Mouse (Mus musculus): ENCODE data around the gene Tns1.

The Tns1 gene

DNA sequence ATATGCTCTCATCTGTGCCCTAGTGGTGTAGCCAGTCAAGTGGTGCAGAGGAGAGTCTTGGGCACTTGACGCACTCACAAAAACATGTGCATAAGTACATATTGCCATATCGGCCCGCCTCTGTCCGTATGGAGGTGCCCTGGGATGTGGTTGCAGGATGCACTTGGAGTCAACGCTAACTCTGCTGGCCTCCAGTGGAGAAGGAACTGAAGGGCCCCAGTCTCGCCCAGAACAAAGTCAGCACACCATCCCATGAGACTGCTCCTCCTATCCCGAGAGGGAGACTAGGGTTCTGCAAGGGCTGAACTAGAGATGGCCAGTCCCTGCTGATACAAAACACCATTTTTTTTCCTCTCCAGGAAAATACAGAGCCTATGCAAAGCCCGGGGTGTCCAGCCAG is 1.0 kb downstream of the Tns1 start:
- CTCF ChIA-PET = no interaction called here

DNA sequence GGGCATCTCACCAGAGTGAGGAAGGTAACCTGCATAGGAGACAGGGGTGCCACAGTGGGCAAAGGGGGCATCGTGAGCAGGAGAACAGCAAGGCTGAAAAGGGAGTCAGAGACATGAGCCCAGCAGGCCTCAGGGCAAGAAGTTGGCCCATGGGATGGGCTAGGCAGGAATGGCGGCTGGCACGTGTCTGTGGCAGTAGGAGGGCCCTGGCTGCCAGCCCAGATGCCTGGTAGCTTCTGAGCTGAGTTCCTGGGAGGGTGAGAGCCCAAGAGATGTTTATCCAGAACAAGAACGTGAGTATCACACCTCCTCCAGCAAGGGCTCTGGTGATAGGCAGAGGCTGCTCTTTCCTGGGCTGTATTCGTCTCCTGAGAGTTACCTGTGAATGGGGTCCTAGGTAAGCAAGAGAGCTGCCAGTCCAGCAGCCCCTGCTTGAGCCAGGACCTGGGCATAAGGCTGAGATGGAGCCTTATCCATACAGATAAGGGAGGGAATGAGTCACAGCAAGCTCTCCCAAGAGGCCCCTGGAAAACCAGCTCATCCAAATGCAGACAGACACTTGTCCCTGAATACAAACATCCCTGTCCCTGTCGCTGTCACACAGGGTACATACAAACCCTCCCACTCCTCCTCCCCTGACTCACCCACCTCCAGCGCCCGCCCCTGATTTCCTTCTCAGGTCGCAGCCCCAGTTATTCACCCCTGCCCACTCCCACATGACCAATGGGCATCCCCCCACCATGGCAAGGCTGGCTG is 2.2 kb downstream of the Tns1 start:
- CTCF ChIA-PET = no interaction called here

DNA sequence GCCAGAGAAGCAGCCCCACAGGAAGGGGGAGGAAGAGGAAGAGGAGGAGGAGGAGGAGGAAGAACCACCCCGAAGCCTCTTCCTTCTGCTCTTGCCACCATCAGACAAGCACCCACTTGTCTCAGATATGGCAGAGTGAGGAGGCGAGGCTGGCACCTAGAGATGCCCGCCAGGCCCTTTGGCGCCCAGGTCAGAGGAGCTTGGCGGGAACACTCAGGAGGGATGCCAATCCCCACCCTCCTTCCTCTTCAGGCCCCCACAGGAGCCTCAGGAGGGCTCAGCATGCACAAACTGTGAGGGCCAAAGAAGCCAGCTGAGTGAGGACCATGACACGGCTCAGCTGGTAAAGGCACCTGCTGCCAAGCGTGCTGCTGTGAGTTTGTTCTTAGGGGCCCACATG is 3.1 kb downstream of the Tns1 start:
- CTCF ChIA-PET = no interaction called here

DNA sequence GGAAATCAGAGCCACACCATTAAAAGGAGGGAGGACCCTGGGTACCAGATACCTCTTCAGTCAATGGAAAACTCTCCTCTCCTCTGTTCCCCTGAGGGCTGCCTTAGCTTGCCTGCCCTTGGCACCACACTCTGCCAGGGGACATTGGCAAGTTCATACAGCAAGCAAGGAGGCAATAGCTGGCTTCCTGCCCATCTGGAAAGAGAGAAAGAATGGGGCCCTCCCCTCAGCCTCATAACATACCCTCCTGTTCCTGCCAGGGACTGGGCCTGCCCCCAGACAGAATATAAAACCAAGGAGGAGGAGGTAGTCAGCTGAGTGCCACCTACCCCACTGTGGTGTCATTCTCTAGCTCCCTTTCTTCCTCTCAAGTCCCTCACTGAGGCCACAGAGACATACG is 5.1 kb downstream of the Tns1 start:
- CTCF ChIA-PET = no interaction called here

DNA sequence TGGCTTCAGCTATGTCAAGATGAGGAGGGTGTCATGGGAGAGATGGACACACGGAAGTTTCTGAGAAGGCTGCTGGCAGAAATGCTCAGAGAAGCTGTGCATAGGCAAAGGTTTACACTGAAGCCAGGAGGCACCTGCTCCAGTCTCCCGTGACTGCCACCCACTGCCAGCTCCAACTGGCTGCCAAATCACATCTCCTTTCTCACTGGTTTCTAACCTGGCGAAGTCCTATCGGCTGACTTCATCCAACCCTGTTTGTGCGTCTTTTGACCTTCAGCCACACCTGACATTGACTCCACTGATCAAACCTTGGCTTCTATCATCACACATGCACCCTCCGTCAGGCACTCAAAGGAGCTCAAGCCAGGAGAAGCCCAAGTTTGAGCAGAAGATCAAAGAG is 6.4 kb downstream of the Tns1 start:
- CTCF ChIA-PET = no interaction called here

DNA sequence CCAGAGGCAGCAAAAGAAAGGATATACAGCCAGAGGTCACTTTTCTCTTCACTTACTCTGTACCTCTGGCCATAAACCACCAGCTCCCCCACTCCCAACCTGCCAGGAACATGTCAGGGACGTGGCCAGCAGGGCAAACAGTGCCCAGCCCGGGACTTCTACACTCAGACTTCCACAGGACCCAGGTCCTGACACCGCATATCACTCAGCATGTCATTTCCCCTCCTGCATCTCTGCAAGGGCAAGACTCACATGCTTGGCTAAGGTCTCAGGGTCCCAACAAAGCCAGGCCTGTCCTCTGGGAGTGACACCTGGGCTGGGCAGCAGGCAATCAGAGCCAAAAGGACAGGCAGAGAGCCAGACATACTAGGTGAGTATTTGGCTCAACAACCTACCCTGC is 11.2 kb downstream of the Tns1 start:
- CTCF ChIA-PET = no interaction called here

DNA sequence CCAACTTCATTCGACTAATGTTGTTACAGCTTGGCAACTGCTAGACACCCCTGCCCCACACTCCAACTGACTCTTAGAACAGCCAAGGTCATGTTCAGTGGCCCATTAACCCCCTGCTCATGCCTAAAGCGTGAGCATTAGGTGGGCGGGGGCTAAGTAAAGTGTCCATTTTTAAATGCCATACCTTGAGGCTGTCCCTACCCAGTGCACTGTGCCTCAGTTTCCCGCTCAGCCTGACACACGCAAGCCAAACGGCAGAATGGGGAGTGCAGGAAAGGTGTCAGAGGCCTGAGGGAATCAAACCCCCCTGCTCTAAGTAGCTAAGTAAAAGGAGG is 12.6 kb downstream of the Tns1 start:
- CTCF ChIA-PET = no interaction called here

DNA sequence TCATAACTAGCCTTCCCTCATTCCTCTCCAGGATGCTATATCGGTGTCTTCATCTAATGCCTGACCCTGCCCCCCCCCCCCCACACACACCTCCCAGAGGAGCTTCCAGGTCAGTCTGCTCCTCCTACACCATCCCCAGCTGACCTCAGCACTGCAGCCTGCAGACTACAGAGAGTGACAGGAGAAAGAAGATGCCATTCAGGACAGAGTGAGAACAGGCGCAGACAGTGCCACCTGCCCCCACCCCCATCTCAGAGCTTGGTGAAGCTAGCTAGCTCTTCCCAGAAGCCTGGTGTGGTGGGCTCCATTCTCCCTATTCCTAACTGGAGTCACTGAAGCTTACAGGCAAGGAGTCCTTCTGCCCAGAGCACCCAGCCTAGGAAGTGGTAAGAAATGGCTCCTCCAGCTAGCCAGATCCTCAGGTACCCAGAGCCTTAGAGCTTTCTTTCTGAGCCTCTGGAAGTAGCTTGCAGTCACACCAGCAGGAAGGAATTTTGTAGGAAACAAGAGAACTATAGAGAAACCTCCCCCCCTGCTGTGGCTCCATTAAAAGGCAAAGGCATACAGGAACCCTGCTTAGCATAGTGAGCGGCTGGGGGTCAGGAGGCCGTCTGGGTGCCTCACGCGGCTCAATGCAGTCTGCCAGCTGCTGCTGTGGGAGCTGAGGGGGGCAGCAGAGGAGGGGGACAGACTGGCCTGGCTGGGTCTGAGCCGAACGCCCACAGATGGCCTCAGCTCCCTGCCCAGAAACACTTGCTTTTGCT is 13.1 kb downstream of the Tns1 start:
- CTCF ChIA-PET = no interaction called here

DNA sequence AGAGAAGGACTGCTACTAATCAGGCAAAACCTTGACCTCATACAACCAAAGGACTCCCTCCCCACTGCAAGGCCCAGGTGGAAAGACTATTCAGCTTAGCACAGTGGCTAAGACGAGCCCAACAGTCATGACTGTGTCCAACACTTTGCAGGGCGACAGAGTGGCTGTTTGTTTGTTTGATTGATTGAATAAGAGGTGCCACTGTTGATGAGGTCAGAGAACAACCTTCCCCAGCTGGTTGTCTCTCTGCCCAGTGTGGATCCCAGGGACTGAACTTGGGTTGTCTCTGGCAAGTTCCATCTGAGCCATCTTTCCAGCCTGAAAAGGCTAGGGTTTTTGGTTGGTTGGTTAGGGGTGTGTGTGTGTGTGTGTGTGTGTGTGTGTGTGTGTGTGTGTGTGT is 14.6 kb downstream of the Tns1 start:
- CTCF ChIA-PET = interaction anchor here (0.6 kb wide), 1 partner anchor 126 kb away, joined by 7 read pairs; the partner anchor contains the start of gene Arpc2

DNA sequence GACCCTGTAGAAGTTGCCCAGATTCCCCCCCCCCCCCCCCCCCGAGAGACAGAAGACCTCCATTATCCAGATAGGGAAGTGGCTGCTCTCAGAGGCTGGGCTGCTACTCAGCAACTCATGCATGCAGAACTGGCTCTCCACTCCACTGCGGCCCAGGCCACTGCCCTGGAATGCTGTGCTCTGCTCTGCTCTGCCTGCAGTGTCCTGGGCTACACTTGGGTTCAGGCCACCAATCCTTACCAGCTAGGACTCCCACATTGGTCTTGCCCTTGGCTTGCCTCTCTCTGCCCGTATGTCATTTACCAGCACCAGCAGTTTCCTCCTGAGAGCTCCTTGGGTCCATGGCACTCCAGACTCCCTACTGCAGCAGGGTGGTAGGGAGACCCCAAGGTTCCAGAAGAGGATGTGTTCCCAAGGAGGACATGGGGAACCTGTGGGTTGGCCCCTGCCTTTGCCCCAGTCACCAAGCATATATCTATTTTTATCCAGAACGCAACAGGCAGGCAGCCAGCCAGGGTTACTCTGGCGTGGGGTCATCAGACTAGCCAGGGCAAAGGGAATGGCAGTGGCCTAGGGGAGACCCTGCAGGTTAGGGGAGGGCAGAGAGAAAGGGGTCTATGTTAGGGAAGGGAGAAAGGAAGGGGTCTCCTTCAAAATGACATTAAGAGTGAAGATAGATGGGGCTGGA is 16.2 kb downstream of the Tns1 start:
- CTCF ChIA-PET = no interaction called here

DNA sequence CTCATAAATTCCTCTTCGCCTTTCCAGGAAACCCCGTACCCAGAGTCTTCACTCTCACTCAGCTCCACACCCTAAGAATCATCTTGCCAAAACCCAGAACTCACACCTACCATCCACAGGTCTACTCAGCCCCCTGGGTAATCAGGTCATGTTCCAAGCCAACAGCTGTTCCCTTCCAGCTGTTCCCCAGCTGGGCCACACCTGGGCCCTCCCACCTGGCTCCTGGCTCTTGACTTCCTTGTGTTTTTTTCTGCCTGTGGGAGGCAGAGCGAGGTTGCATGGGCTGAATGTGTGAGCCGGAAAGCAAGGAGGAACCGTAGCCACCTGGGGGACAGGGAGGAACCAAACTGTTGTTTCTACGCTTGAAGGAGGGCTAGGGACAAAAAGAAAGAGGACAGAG is 18.0 kb downstream of the Tns1 start:
- CTCF ChIA-PET = no interaction called here

DNA sequence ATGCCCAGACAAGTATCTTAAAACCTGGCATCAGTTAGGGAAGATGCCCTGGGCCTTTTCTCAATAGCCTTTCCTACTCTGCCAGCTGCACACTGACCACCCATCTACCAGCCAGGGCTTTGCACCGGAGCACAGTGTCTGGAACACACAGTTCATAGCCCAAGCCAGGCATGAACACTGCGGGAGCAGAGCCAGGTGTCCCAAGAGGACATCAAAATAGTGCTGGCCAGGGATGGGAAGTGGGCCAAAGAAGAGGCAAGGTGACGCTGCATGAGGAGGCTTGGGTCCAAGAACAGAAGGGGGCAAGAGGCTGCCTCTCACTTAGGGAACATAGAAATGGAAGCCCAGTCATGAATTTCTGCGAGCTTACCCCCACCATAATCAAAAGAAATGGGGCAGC is 18.6 kb downstream of the Tns1 start:
- CTCF ChIA-PET = no interaction called here

DNA sequence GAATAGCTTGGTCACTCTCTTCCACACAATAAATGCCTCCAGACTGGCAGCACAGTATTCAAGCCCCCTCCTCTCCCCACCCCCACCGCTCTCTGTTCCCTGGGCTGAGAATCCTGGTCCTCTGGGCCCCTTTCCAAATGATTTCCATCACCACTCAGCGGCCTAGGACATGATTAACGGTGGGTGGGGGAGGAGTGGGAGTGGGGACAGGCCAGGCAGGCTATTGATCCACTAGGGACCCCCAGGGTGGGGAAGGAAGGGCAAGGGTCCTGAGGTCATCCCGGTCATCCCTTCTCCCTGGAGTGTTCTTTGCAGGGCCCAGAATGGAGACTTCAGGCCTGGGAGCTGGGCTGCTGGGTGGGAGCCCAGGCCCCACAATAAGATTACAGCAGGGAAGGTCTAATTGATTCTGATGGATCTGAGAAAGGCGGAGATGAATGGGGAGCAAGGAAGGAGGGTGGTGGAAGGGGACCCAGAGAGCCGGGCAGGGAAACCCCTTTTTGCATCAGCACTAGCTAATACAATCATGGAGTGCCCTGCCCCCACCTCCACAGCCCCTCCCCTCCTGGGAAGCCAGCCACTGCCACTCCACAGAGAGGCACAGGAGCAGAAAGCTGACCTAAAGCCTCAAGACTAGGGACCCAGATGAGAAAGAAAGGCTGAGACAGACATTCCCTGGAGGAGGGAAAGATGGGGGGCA is 20.4 kb downstream of the Tns1 start:
- CTCF ChIA-PET = no interaction called here

DNA sequence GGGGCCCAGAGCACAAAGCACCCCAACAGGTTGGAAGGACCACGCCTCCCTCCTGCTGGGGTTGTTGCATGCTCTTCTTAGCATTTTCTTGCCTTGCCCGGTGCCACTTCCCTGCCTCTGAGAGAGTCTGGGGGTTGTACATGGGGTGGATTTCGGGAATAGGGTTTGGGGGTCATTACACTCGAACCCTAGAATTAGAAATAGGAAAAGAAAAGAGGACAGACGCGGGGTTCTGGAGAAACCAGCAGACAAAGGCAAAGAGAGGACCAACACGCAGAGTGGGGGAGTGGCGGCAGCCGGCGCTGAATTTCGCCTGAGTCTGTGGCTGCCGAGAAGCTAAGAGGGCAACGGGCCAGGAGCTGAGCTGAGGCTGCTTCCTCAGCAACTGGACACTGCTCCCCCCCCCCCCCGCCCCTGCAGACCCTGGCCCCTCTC is 25.2 kb downstream of the Tns1 start:
- CTCF ChIA-PET = interaction anchor here (0.7 kb wide), 1 partner anchor 1398 kb away, joined by 9 read pairs; no protein-coding TSS in a partner anchor

DNA sequence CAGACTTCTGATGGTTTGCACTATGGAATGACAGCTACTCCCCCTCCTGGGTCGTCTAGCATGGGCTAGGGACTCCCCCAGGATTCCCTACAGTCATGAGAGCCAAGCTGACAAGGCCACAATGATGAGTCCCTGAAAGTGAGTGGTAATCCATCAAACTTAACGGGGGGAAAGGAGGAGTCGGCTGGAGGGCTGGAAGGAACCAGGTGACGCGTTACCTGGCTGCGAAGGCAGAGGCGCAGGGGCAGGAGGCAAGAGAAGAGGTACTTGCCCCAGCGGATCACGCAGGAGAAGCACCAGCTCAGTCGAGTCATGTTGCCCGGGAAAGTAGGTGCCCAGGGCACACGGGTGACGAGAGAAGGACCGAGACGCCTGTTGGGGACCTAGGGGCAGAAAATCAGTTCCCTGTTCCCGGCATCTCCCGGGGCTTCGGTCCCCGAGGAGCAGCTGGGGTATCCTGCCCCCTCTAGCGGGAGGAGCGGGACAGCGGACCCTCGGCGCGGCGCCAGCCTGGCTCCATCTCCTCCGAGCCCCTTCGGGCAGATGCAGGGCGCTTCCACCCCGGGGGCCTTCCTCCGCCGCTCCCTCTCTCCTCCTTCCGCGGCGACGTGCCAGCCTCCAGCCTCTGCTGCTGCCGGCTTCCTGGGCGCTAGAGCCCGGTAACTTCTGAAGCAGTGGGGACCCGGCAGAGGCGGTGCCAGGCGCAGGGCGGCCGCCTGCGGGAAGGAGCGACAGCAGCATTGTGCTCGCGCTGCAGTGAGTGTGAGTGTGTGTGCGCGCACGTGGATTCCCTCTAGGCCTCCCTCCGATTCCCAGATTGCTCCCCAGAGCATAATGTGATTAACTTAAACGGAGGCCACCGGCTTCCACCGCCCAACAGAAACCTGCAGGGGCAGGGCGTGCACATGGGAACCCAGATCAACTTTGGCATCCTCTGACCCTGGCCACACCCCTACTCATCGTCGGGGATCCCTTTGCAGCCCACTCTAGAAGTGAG is 25.9 kb downstream of the Tns1 start:
- CTCF ChIA-PET = no interaction called here

DNA sequence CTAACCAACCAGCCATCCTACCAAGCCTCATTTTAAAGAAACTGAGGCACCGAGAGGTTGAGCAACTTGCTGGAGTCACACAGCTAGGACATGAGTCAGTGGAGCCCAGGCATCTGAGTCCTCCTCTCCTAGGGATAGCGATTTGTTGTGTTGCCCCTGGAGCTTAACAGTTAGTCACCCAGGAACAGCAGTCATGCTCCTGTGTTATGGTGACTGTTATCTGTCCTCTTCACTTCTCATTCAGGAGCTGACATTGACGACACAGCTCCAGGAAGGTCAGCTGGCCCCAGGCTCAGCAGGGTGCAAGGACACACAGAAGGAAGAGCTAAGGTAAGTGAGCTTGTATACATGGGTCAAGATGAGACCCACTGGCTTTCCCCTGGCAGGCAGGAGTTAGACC is 28.5 kb downstream of the Tns1 start:
- CTCF ChIA-PET = interaction anchor here (0.6 kb wide), 1 partner anchor 23 kb away, joined by 5 read pairs; no protein-coding TSS in a partner anchor

DNA sequence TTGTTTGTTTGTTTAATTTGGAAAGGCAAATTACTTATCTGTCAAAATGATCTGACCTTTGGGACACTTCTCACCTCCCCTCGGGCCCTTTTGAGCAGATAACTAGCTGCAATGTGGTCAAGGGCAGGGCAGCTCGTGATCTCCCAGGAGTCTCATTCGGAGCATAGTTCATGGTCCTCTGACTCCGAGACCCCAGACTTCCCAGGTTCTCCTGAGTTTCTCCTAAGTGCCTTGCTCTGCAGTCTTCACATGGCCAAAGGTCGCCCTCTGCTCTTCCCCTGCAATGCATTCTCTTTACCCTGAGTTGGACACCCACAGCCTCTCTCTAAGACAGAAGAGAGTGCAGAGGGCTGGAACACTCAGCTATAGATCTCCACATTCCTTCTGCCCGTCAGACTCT is 29.0 kb downstream of the Tns1 start:
- CTCF ChIA-PET = no interaction called here

DNA sequence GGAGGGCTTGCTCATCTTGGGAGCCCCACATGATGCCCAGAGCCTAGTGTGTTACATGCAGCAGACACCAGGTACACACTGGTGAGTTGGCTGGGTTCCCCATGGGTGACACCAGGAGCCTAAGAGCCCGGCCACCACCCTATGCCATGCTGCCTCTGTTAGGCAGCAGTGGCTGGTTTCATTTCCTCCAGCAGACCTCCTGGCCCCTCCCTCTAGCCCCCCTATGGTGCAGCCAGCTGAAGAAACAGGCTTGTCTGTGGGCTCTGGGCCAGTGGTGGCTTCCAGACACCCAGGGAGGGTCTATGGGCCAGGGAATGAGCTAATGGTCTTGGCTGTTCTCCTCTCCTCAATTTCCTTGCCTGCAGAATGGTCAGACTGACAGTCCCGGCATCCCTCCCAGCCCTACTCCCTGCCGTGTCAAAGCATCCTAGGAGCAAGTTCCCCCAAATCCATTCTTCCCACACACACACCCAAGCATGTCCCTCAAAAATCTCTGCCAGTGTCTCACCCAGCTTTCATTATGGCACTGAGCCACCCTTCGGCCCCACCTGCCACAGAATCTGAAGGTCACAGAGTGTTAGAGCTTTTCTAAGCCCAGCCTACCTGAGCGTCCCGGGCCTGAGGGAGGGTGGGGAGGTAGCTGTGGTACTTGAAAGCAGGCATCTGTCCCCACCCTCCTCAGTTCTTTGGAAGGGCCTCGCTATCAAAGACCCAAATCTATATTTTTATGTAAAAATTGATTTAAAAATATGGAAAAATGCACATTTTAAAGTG is 29.6 kb downstream of the Tns1 start:
- CTCF ChIA-PET = no interaction called here

DNA sequence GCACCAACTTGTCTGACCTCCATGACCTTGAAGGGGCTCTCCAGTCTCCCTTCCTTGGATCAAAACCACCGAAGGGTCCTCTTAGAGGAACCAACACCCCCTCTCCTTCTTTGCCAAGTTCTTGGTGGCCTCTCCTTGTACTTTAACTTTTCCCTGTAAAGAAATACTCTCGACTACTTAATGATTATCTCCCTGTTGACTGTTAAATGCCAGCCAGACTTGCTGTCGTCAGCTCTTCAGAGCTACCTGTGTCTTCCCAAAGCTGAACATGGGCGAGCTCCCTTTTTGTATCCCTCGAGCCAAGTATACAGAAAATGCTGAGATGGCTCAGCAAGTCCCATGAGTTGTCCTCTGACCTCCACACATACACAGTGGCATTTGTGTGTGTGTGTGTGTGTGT is 30.8 kb downstream of the Tns1 start:
- CTCF ChIA-PET = no interaction called here

DNA sequence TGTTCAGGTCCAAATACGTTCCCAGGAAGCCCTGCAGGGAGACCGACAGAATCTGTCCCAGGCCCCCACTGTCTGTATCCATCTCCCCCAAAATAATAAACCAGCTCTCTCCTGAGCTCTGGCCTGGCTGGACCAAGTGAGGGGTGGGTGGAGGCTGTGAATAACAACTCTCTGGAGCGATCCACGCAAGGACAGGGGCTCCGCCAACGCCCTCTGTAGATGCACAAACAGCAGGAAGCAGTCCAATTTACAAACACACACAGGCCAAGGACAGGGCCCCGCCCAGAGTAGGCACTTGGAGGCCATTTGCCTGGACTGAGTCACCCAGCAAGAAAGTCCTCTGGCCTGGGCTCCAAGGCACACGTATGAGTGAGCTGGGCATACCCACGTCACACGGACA is 32.0 kb downstream of the Tns1 start:
- CTCF ChIA-PET = no interaction called here
